Mouse (Mus musculus) intestine, postnatal 0 days (tissue): ENCODE measurements around the gene Tap1. TPM values are rescaled to one million over a fixed set of nuclear protein-coding genes. Genes with fewer than 3 reads are reported as not detected.

Experiments
- ATAC-seq: fragments of 200-750 bp; cut with Nextera tagmentation; 2 replicates; pipeline ENCODE4 v1.8.0; 2017; ENCODE audit warnings: mild to moderate bottlenecking, moderate TSS enrichment, moderate library complexity
- H3K27ac ChIP-seq: fragments of 300-500 bp; sonication (generic); 2 replicates; pipeline ENCODE4 v1.5.1; 2014; ENCODE audit warnings: mild to moderate bottlenecking, low read depth, low read length, moderate library complexity
- H3K27me3 ChIP-seq: fragments of 300-500 bp; sonication (generic); replicated peaks from 2 replicates; pipeline ENCODE4 v1.6.1; 2014; ENCODE audit warnings: low read length, mixed read lengths; ENCODE audit not compliant: control insufficient read depth, insufficient read depth
- H3K36me3 ChIP-seq: fragments of 300-500 bp; sonication (generic); 2 replicates; pipeline ENCODE4 v1.6.1; 2014; ENCODE audit warnings: mild to moderate bottlenecking, moderate library complexity; ENCODE audit not compliant: control insufficient read depth, insufficient read depth
- H3K4me1 ChIP-seq: fragments of 300-500 bp; sonication (generic); replicated peaks from 2 replicates; pipeline ENCODE4 v1.6.1; 2014; ENCODE audit warnings: antibody characterized with exemption, low read length, mixed read lengths; ENCODE audit not compliant: control insufficient read depth, insufficient read depth
- H3K4me2 ChIP-seq: fragments of 300-500 bp; sonication (generic); replicated peaks from 2 replicates; pipeline ENCODE4 v1.6.1; 2014; ENCODE audit warnings: low read depth, mild to moderate bottlenecking, moderate library complexity
- H3K4me3 ChIP-seq: fragments of 300-500 bp; sonication (generic); 2 replicates; pipeline ENCODE4 v1.5.1; 2014; ENCODE audit warnings: low read depth, low read length
- H3K9ac ChIP-seq: fragments of 300-500 bp; sonication (generic); 2 replicates; pipeline ENCODE4 v1.6.1; 2014; ENCODE audit warnings: mild to moderate bottlenecking, low read depth, low read length
- H3K9me3 ChIP-seq: fragments of 300-500 bp; sonication (generic); 2 replicates; pipeline ENCODE4 v1.6.1; 2016; ENCODE audit warnings: mixed run types; ENCODE audit not compliant: control insufficient read depth
- CTCF ChIP-seq: sonication (generic); IDR thresholded peaks from 2 replicates; pipeline ENCODE4 v1.5.1; 2016; ENCODE audit warnings: low read depth, mild to moderate bottlenecking, control low read depth, antibody characterized with exemption, moderate library complexity
- WGBS: fragments of 180-500 bp; shearing (Covaris S2); extraction: QIAGEN DNeasy Blood & Tissue Kit; methylation state at CpG from one replicate; pipeline ENCODE4 v1.1.7; 2014; 5-methylcytosine and 5-hydroxymethylcytosine counted together
- polyA plus RNA-seq: library from polyadenylated mRNA; unstranded; fragments of >200 nt; fragmentation: Nextera tagmentation; extraction: Ambion mirVana; gene quantifications from 2 replicates; pipeline ENCODE4 v1.2.1, GENCODE M21; 2015

Tap1 gene
- polyA plus RNA-seq, 1 experiment from 2014 or later: 14.1 TPM

- no peak for TF ChIP-seq CTCF
- Histone ChIP-seq H3K36me3 (no peaks in the 10 kb centered on the region), H3K27ac (no peak overlapping the region), H3K9me3 (no peaks in the 10 kb centered on the region), H3K4me2 (no peak overlapping the region), H3K4me3 (no peak overlapping the region), H3K9ac (no peak overlapping the region), H3K27me3 (no peaks in the 10 kb centered on the region), H3K4me1 (no peaks in the 10 kb centered on the region)
- ATAC-seq: no peak
- 72% methylated on average over 4 of the region's 4 CpGs for WGBS
These were observed 57.3 kb downstream of the Tap1 start for GRCm38 (mm10) chr17:34244656-34245055.

Other genes with a start within 250 kb of the Tap1 start
- gene Pfdn6, start 247.2 kb upstream of the Tap1 start, polyA plus RNA-seq: 111 and 116 TPM in 2 replicates
- 10.6 and 11.2 TPM in 2 replicates for gene Wdr46, start 246.9 kb upstream of the Tap1 start, polyA plus RNA-seq
- gene B3galt4, start 236.1 kb upstream of the Tap1 start, polyA plus RNA-seq: 14.0 and 15.0 TPM in 2 replicates
- gene Vps52, start 231.7 kb upstream of the Tap1 start, polyA plus RNA-seq: 23.5 and 25.5 TPM in 2 replicates
- 1,060 and 1,067 TPM in 2 replicates for gene Rps18, start 231.6 kb upstream of the Tap1 start, polyA plus RNA-seq
- gene H2-K1, start 187.2 kb upstream of the Tap1 start, polyA plus RNA-seq: 896 and 933 TPM in 2 replicates
- gene Ring1, start 162.9 kb upstream of the Tap1 start, polyA plus RNA-seq: 9.1 and 10.1 TPM in 2 replicates
- gene H2-Ke6, start 159.5 kb upstream of the Tap1 start, polyA plus RNA-seq: 59.8 and 67.1 TPM in 2 replicates
- gene Slc39a7, start 155.9 kb upstream of the Tap1 start, polyA plus RNA-seq: 99.1 and 99.5 TPM in 2 replicates
- gene Rxrb, start 155.7 kb upstream of the Tap1 start, polyA plus RNA-seq: 19.5 and 22.1 TPM in 2 replicates
- gene Col11a2, start 148.1 kb upstream of the Tap1 start, polyA plus RNA-seq: 0.13 and 0.21 TPM in 2 replicates
- gene H2-Oa, start 95.2 kb upstream of the Tap1 start, polyA plus RNA-seq: 0.25 and 0.90 TPM in 2 replicates
- 15.2 and 16.7 TPM in 2 replicates for gene H2-DMa, start 68.0 kb upstream of the Tap1 start, polyA plus RNA-seq
- 51.8 and 60.0 TPM in 2 replicates for gene Brd2, start 64.9 kb upstream of the Tap1 start, polyA plus RNA-seq
- 0.97 and 0.98 TPM in 2 replicates for gene H2-DMb2, start 44.2 kb upstream of the Tap1 start, polyA plus RNA-seq
- gene H2-DMb1, start 34.5 kb upstream of the Tap1 start, polyA plus RNA-seq: 5.1 and 6.4 TPM in 2 replicates
- 36.8 and 37.7 TPM in 2 replicates for gene Psmb9, start 211 bp downstream of the Tap1 start, polyA plus RNA-seq
- 82.4 and 86.4 TPM in 2 replicates for gene Psmb8, start 10.2 kb downstream of the Tap1 start, polyA plus RNA-seq
- gene Tap2, start 16.0 kb downstream of the Tap1 start, polyA plus RNA-seq: 11.2 and 13.0 TPM in 2 replicates
- 0.17 and 0.30 TPM in 2 replicates for gene H2-Ob, start 51.4 kb downstream of the Tap1 start, polyA plus RNA-seq
- gene H2-Ab1, start 70.1 kb downstream of the Tap1 start, polyA plus RNA-seq: 53.8 and 53.9 TPM in 2 replicates
- 35.8 and 41.2 TPM in 2 replicates for gene H2-Aa, start 100.3 kb downstream of the Tap1 start, polyA plus RNA-seq
- 24.1 and 25.1 TPM in 2 replicates for gene H2-Eb1, start 118.3 kb downstream of the Tap1 start, polyA plus RNA-seq
- gene H2-Eb2, start 138.1 kb downstream of the Tap1 start, polyA plus RNA-seq: not detected in 2 replicates
- 43.0 and 43.4 TPM in 2 replicates for gene Btnl2, start 167.3 kb downstream of the Tap1 start, polyA plus RNA-seq
- 114 and 119 TPM in 2 replicates for gene Btnl1, start 189.6 kb downstream of the Tap1 start, polyA plus RNA-seq
- 1.6 and 1.7 TPM in 2 replicates for gene BC051142, start 211.3 kb downstream of the Tap1 start, polyA plus RNA-seq